Mouse (Mus musculus): ENCODE measurements around the gene Zfp961. TPM values are rescaled to one million over a fixed set of nuclear protein-coding genes. Genes with fewer than 3 reads are reported as not detected.
"Not testable (repeated sequence)": the region's sequence is repeated elsewhere in the genome, so short reads cannot be mapped to it uniquely, and the experiment has no call there.

Gene Zfp961
- total and polyA plus RNA-seq, 2 experiments from 2014 or later: 11.0 to 23.8 TPM

DNA sequence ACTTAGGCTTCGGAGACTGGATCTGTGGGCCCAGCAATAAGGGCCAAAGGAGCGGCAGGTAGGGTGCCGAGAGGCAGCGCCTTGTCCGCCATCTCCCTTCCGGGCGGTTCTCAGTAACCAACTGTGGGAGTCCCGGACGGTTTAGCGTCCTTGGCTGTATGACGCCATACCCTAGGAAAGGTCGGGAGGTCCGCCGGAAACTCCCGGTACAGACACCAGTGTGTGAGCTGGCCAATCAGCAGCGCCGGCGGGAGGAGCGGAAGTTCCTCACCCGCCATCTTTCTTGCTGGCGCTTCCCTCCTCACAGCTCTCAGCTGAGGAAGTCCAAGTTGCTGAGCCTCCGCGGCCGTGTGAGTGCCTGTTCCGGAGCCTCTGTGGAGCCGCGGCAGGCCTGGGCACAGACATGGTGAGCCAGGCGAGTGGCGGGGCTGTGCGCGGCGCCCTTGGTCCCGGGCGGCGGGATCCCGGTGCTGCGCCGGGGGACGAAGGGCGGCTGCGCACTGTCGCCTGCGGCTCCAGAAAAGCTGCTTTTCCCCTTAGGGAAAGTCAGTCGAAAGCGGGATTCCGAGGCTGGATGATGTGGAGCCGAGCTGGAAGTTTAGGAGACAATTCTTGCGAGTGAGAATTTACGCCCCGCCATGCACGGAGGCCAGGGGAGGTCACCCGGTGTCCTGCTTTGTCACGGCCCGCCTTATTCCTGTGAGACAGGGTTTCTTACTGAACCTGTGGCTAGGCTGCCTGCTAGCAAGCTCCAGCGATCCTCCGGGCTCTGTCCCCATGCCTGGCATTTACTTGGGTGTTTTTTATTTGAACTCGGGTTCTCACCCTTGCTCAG is 28.1 kb upstream of the Zfp961 start:
- ATAC-seq: peak; percentile 100
- no peak for TF ChIP-seq CTCF (IDR thresholded peaks at IDR 0.05; ENCODE audit: low read depth)
- peak overlapping the region; percentile 83 for H3K9ac ChIP-seq (replicated peaks; ENCODE audit: low read length)
- under 1% methylated on average over 57 of the region's 57 CpGs for WGBS
- peak; percentile 96 for DNase-seq (ENCODE audit: low spot score)
- H3K27ac ChIP-seq: peak overlapping the region; percentile 95
- H3K4me3 ChIP-seq (ENCODE audit: low read length): peak overlapping the region; percentile 78
- H3K4me2 ChIP-seq (ENCODE audit: low read depth, low read length): peak overlapping the region; percentile 88
- H3K9me3 ChIP-seq (ENCODE audit: low read length): no peaks in the 10 kb centered on the region
- no peaks in the 10 kb centered on the region for H3K4me1 ChIP-seq (ENCODE audit: insufficient read depth, low read length)
- H3K27me3 ChIP-seq (ENCODE audit: insufficient read depth, low read length): no peaks in the 10 kb centered on the region
- no peaks in the 10 kb centered on the region for H3K36me3 ChIP-seq (ENCODE audit: insufficient read depth, low read length)

- Histone ChIP-seq H3K4me2 (ENCODE audit: low read depth, low read length) (no peak overlapping the region), H3K9ac (replicated peaks; ENCODE audit: low read length) (no peak overlapping the region), H3K9me3 (ENCODE audit: low read length) (no peaks in the 10 kb centered on the region), H3K4me3 (ENCODE audit: low read length) (no peak overlapping the region), H3K4me1 (ENCODE audit: insufficient read depth, low read length) (no peaks in the 10 kb centered on the region), H3K36me3 (ENCODE audit: insufficient read depth, low read length) (peaks cover 13% of the 10 kb centered on the region; the same call in 1 of the 2 replicates), H3K27me3 (ENCODE audit: insufficient read depth, low read length) (no peaks in the 10 kb centered on the region), H3K27ac (no peak overlapping the region)
- TF ChIP-seq CTCF (IDR thresholded peaks at IDR 0.05; ENCODE audit: low read depth): no peak
- ATAC-seq (no peak), DNase-seq (ENCODE audit: low spot score) (no peak)
- WGBS: 99% methylated on average over 5 of the region's 5 CpGs
Measured at GRCm38 (mm10) chr8:71925791-71926190, 25.0 kb upstream of the Zfp961 start.

DNA sequence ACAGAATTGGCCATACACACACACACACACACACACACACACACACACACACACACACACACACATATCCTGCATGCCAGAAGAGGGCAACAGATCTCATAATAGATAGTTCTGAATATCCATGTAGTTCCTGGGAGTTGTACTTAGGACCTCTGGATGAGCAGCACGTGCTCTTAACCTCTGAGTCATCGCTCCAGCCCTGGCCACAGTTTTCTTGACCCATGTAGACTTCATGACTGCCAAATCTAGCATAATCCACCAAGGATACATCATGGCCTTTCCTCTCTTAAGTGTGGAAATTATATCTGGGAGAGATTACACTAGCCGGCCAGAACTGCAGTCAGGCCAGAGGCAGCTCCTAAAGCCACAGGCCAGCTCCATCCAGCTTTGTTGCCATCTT is 24.3 kb upstream of the Zfp961 start:
- Histone ChIP-seq H3K27me3 (ENCODE audit: insufficient read depth, low read length) (no peaks in the 10 kb centered on the region), H3K9ac (replicated peaks; ENCODE audit: low read length) (no peak overlapping the region), H3K4me3 (ENCODE audit: low read length) (no peak overlapping the region), H3K27ac (no peak overlapping the region), H3K9me3 (ENCODE audit: low read length) (no peaks in the 10 kb centered on the region), H3K36me3 (ENCODE audit: insufficient read depth, low read length) (peaks cover 20% of the 10 kb centered on the region; the same call in 1 of the 2 replicates), H3K4me2 (ENCODE audit: low read depth, low read length) (no peak overlapping the region), H3K4me1 (ENCODE audit: insufficient read depth, low read length) (no peaks in the 10 kb centered on the region)
- TF ChIP-seq CTCF (IDR thresholded peaks at IDR 0.05; ENCODE audit: low read depth): no peak
- WGBS: 95% methylated on average over 3 of the region's 3 CpGs
- no peak for ATAC-seq
- DNase-seq (ENCODE audit: low spot score): no peak

DNA sequence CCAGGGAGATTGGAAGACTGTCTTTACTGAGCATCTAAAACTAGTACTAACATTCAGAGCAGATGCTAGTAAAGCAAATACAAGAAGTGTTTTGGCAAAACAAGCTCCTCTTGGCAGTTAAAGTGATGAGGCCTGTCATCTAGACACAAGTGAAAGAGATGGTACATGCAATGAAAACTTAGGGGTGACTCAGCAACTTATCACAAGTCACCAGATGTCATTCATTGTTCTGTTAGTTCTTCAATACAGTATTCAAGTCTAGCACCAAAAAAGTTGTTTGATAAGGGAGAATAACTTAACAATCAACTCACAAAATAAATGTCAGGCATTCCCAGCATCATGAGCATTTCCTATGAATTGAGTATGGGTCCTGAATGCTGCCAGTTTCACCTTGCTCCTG is 23.1 kb upstream of the Zfp961 start:
- Histone ChIP-seq H3K4me1 (ENCODE audit: insufficient read depth, low read length) (no peaks in the 10 kb centered on the region), H3K4me3 (ENCODE audit: low read length) (no peak overlapping the region), H3K9ac (replicated peaks; ENCODE audit: low read length) (no peak overlapping the region), H3K4me2 (ENCODE audit: low read depth, low read length) (no peak overlapping the region), H3K9me3 (ENCODE audit: low read length) (no peaks in the 10 kb centered on the region), H3K27me3 (ENCODE audit: insufficient read depth, low read length) (no peaks in the 10 kb centered on the region), H3K27ac (no peak overlapping the region), H3K36me3 (ENCODE audit: insufficient read depth, low read length) (peaks cover 21% of the 10 kb centered on the region; the same call in 1 of the 2 replicates)
- DNase-seq (ENCODE audit: low spot score) (no peak), ATAC-seq (no peak)
- no peak for TF ChIP-seq CTCF (IDR thresholded peaks at IDR 0.05; ENCODE audit: low read depth)

- not testable (repeated sequence) for H3K4me1 ChIP-seq (ENCODE audit: insufficient read depth, low read length); H3K27ac ChIP-seq; H3K4me3 ChIP-seq (ENCODE audit: low read length); ATAC-seq; H3K9me3 ChIP-seq (ENCODE audit: low read length); H3K36me3 ChIP-seq (ENCODE audit: insufficient read depth, low read length); H3K27me3 ChIP-seq (ENCODE audit: insufficient read depth, low read length); DNase-seq (ENCODE audit: low spot score); H3K9ac ChIP-seq (replicated peaks; ENCODE audit: low read length); H3K4me2 ChIP-seq (ENCODE audit: low read depth, low read length)
- WGBS: 95% methylated on average over 2 of the region's 2 CpGs
Measured at GRCm38 (mm10) chr8:71938037-71938436, 12.8 kb upstream of the Zfp961 start.

- Histone ChIP-seq H3K4me2 (ENCODE audit: low read depth, low read length) (no peak overlapping the region), H3K36me3 (ENCODE audit: insufficient read depth, low read length) (no peaks in the 10 kb centered on the region), H3K27me3 (ENCODE audit: insufficient read depth, low read length) (no peaks in the 10 kb centered on the region), H3K9ac (replicated peaks; ENCODE audit: low read length) (no peak overlapping the region), H3K4me1 (ENCODE audit: insufficient read depth, low read length) (no peaks in the 10 kb centered on the region), H3K27ac (no peak overlapping the region), H3K4me3 (ENCODE audit: low read length) (no peak overlapping the region), H3K9me3 (ENCODE audit: low read length) (no peaks in the 10 kb centered on the region)
- ATAC-seq (no peak), DNase-seq (ENCODE audit: low spot score) (no peak)
- no peak for TF ChIP-seq CTCF (IDR thresholded peaks at IDR 0.05; ENCODE audit: low read depth)
- 90% methylated on average over 2 of the region's 2 CpGs for WGBS
Measured at GRCm38 (mm10) chr8:71940293-71941208, 10.3 kb upstream of the Zfp961 start.
